Mouse (Mus musculus): ENCODE measurements around the gene B3gnt8. TPM values are rescaled to one million over a fixed set of nuclear protein-coding genes. Genes with fewer than 3 reads are reported as not detected.

The B3gnt8 gene
- 23.4 and 41.7 TPM in 2 replicates for polyA plus RNA-seq (2012)

GRCm38 (mm10) chr7:25626509-25627430 lies at the start of gene B3gnt8:
Gene B3gnt8 (plus strand): TSS chr7:25626654.

GRCm38 (mm10) chr7:25615706-25616011 lies 10.8 kb upstream of the B3gnt8 start, which contains the start of gene Erich4:
Gene Erich4 (minus strand): TSS chr7:25615892.

GRCm38 (mm10) chr7:25618865-25619721 lies 7.4 kb upstream of the B3gnt8 start, which contains the start of gene Dmac2:
Gene Dmac2 (plus strand): TSS chr7:25619414.

DNA sequence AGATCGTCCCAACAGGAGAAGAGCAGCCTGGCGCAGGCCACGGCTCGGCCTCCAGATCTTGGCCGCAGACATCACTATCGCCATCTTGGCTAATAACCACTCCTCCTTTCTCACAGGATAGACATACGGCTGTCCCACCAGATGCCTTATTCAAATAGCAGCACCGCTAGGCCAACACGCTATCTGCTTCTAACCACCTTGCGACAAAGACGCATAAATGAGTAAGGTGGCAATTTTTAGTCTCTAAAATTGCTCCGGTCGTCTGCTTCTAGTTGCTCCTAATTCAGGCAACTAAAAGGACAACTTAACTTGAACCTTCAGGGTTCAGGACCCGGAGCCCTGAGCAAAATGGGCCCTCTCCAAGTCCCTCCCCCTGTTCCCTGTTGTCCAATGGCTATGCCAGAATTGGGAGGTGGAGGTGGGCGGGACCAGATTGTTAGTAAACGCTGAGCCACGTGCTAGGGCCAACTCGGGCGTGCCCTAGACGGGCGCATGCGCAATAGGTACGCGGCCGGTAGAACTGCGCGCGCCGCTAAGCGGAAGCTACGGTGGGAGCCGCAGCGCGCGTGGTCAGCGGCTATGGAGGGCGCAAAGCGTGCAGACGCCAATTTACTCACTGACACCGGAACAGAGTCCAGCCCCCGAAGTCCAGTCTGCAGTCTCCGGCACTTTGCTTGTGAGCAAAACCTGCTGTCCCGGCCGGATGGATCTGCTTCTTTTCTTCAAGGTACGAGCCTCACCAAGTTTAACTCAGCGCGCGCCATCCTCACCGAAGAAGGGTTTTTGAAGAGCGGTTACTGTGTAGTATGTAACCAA lies 32.4 kb downstream of the B3gnt8 start, which contains the start of the genes Bckdha and Exosc5:
TSS of gene Bckdha (minus strand) at position 325 of the 816 bp plus-strand sequence.
TSS of gene Exosc5 (plus strand) at position 508 of the 816 bp plus-strand sequence.

GRCm38 (mm10) chr7:25674719-25675300 lies 48.4 kb downstream of the B3gnt8 start, which contains the start of gene Tmem91:
Gene Tmem91 (minus strand): TSS chr7:25675166.

GRCm38 (mm10) chr7:25680514-25681258 lies 54.2 kb downstream of the B3gnt8 start, which contains the start of gene B9d2:
Gene B9d2 (plus strand): TSS chr7:25680780.

Other genes starting within 250 kb of the B3gnt8 start
- 23.8 and 28.8 TPM in 2 replicates for gene Lipe, start 227.9 kb upstream of the B3gnt8 start, polyA plus RNA-seq (2012)
- gene Cxcl17, start 213.8 kb upstream of the B3gnt8 start, polyA plus RNA-seq (2012): not detected in 2 replicates
- gene Ceacam1, start 149.1 kb upstream of the B3gnt8 start, polyA plus RNA-seq (2012): 3.6 and 5.0 TPM in 2 replicates
- gene Ceacam2, start 86.8 kb upstream of the B3gnt8 start, polyA plus RNA-seq (2012): 0.04 TPM in 1 of 2 replicates, not detected in the other
- not detected in 2 replicates for gene Erich4, start 10.8 kb upstream of the B3gnt8 start, polyA plus RNA-seq (2012)
- gene Dmac2, start 7.2 kb upstream of the B3gnt8 start, polyA plus RNA-seq (2012): 46.7 and 53.3 TPM in 2 replicates
- 101 TPM in 2 replicates for gene Bckdha, start 32.3 kb downstream of the B3gnt8 start, polyA plus RNA-seq (2012)
- 342 and 378 TPM in 2 replicates for gene Exosc5, start 32.5 kb downstream of the B3gnt8 start, polyA plus RNA-seq (2012)
- gene Tmem91, start 48.5 kb downstream of the B3gnt8 start, polyA plus RNA-seq (2012): 0.66 and 0.83 TPM in 2 replicates
- gene B9d2, start 54.1 kb downstream of the B3gnt8 start, polyA plus RNA-seq (2012): 95.6 and 108 TPM in 2 replicates
- 1,389 and 1,401 TPM in 2 replicates for gene Tgfb1, start 60.3 kb downstream of the B3gnt8 start, polyA plus RNA-seq (2012)
- gene Ccdc97, start 92.4 kb downstream of the B3gnt8 start, polyA plus RNA-seq (2012): 84.5 and 100 TPM in 2 replicates
- gene Hnrnpul1, start 128.1 kb downstream of the B3gnt8 start, polyA plus RNA-seq (2012): 270 and 280 TPM in 2 replicates
- gene Axl, start 162.1 kb downstream of the B3gnt8 start, polyA plus RNA-seq (2012): 2.4 TPM in 2 replicates
- gene Cyp2s1, start 190.3 kb downstream of the B3gnt8 start, polyA plus RNA-seq (2012): 0.13 and 0.26 TPM in 2 replicates